Mouse (Mus musculus) heart, adult 8-10 months (tissue): ENCODE data around the gene Flywch2. TPM values are rescaled to one million over a fixed set of nuclear protein-coding genes. Genes with fewer than 3 reads are reported as not detected.

ENCODE experiments used
- DNase-seq: peaks from one replicate; pipeline ENCODE4 v3.0.0; 2022; ENCODE audit warnings: low spot score
- total RNA-seq, 4 experiments: library from RNA; stranded (reverse); gene quantifications; 2 replicates each; pipeline ENCODE4 v1.2.4; 2022

Gene Flywch2
- 1 to 10 TPM in 1 of 4 experiments, under 1 TPM in 2, not detected in 1; 0.41 to 1.2 (median 0.87) TPM for total RNA-seq

GRCm38 (mm10) chr17:23785561-23786471 is at the start of gene Flywch2:
Gene Flywch2, minus strand, starts transcription at chr17:23786081.
- DNase-seq: peak; percentile 46

DNA sequence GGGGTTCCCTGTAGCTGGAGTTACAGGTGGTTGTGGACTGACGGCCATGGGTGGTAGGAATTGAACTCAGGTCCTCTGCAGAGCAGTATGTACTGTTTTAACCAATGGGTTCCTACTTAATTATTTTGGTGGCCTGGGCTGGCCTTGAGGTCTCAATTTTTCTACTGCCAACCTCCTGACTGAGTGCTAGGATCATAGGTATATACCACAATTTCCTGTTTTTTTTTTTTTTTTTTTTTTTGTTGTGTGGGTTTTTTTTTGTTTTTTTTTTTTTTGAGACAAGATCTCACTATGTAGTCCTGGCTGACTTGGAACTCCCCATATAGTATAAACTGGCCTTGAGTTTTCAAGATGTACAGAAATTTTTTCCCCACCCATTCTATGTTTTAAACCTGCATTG is 45.3 kb upstream of the Flywch2 start:
- no peak for DNase-seq

- peak; percentile 85 for DNase-seq
These were observed 43.3 kb upstream of the Flywch2 start, which contains the start of gene Elob for GRCm38 (mm10) chr17:23829064-23829619. Gene Elob, minus strand, starts transcription at chr17:23829136.

DNA sequence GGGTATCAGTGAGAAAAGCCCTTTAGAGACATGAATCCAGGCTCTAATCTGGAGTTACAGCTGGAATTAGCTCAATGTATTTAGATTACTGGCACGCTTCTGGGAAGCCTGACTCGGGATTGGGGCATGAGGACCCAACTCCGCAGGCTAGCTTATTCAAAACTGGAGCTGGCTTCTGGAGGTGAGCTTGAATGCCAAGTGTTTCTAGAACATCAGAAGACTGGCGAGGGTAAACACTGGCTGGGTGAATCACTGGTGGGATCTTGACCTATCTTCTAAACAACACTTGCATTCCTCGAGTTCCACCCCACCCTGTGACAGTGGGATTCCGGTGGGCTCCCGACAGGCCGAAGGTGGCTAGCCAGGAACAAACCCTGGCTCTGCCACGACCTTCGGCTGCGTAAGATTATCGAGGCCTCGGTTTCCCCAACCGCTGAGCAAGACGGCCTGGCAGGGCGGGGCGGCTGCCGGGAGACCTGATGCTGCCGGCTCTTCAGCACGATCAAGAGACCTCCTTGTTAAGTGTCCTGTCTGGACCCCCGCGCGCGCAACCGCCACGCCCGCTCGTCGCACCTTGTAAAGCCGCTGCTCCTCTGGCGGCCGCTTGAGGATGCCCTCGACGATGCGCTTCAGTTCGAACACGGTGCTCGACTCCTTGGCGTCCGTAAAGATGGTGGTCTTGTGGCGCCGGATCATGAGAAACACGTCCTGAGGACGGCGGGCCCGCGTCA is 42.6 kb upstream of the Flywch2 start:
- peak; percentile 41 for DNase-seq

GRCm38 (mm10) chr17:23825591-23825990 is 39.7 kb upstream of the Flywch2 start:
- no peak for DNase-seq

DNA sequence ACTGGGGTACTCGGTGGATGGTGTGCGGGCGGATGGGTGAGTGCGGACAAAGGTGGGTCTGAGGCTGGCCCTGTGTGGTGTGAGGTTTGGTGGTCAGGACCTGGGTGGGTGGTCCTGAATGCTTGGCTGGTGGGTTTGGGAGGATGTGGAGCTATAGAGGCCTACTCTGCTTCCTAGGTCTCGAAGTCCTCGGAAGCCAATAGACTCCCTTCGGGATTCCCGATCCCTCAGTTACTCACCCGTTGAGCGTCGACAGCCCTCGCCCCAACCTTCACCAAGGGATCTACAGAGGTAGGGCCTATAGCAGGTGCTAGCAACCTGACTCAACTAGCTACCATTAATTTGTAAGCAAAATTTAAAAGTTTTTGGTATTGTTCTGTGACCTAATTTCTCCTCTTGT is 37.7 kb upstream of the Flywch2 start:
- DNase-seq: no peak

DNA sequence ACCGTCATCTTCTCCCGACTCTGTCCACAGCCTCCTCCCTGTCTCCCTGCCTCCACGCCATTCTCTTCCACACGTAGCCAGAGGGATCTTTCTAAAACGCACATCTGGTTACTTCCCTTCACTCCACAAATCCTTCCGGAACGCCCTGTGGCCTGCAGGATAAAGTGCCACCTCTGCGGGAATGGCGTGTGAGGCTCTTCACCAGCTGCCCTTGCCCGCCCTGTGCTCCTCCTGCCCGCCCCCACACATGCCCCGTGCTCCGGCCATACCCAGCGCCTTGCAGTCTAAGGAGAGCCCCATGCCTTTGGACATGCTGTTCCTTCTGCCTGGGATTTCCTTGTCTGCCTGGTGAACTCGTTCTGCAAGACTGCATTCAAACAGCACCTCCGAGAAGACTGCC is 37.1 kb upstream of the Flywch2 start:
- no peak for DNase-seq

- no peak for DNase-seq
These were observed 36.2 kb upstream of the Flywch2 start for GRCm38 (mm10) chr17:23822094-23822493.

GRCm38 (mm10) chr17:23820731-23821130 is 34.9 kb upstream of the Flywch2 start:
- no peak for DNase-seq

DNA sequence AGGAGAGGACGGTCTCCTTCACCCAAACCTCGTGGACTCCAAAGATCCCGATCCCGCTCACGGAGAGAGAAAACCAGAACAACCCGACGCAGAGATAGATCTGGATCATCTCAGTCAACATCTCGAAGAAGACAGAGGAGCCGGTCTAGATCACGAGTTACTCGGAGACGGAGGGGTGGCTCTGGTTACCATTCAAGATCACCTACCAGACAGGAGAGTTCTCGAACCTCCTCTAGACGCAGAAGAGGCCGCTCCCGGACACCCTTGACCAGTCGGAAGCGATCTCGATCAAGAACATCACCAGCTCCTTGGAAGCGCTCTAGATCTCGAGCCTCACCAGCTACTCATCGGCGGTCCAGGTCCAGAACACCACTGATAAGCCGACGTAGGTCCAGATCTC is 33.4 kb upstream of the Flywch2 start:
- no peak for DNase-seq

- no peak for DNase-seq
These were observed 32.7 kb upstream of the Flywch2 start for GRCm38 (mm10) chr17:23818579-23818978.

DNA sequence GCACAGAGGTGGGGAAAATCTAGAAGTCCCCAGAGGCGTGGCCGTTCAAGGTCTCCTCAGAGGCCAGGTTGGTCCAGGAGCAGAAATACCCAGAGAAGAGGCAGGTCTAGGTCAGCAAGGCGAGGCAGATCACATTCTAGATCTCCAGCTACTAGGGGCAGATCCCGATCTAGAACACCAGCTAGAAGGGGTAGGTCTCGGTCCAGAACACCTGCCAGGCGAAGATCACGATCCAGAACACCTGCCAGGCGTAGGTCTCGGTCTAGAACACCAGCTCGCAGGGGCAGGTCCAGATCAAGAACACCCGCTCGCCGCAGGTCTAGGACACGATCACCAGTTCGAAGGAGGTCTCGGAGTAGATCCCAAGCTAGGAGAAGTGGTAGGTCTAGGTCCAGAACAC is 29.8 kb upstream of the Flywch2 start:
- DNase-seq: no peak

- no peak for DNase-seq
These were observed 22.0 kb upstream of the Flywch2 start for GRCm38 (mm10) chr17:23807918-23808317.

DNA sequence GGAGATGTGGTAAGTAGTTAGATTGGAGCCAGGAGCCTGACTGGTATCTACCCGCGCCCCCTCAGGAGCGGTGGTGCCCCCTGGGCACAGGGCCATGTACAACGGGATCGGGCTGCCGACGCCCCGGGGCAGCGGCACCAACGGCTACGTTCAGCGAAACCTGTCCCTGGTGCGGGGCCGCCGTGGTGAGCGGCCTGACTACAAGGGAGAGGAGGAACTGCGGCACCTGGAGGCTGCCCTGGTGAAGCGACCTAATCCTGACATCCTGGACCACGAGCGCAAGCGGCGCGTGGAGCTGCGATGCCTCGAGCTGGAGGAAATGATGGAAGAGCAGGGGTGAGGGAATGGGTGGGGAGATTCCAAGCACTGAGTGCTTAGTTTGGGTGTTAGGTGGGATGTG is 21.0 kb upstream of the Flywch2 start:
- no peak for DNase-seq

DNA sequence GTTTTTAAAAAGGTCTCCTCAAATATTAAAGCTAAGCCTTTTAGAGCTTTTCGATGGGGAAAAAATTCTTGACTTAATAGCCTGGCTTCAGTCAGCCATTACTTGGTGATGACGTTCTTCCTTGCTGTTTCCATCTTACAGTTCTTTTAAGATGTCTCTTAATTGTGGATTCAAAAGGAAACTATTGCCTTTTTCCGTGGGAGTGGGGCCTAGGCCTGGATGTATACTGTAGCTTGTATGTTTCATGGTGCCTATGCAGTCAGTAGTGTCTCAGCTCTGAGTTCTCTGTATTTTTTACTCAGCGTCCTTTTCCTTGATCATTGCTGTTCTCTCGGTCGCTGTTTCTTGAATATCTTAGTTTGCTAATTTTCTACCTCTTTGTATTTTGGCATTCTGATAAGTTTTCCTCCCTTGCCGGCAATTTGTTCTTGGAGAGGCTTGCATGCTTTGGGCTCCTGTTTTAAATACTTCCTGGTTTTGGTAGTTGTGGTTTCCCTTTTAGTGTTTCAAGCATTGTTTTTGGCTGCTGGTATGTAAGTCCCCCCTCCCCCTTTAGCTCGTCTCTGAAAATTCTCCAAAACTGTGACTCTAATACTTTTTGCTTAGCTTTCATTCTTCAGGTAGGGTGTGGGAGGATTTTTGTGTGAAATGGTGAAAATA is 18.7 kb upstream of the Flywch2 start:
- no peak for DNase-seq

- DNase-seq: no peak
These were observed 17.6 kb upstream of the Flywch2 start for GRCm38 (mm10) chr17:23803366-23804041.

- peak; percentile 98 for DNase-seq
These were observed 17.0 kb upstream of the Flywch2 start for GRCm38 (mm10) chr17:23802746-23803365.

- no peak for DNase-seq
These were observed 15.7 kb upstream of the Flywch2 start for GRCm38 (mm10) chr17:23801627-23802026.

GRCm38 (mm10) chr17:23797316-23797715 is 11.4 kb upstream of the Flywch2 start:
- no peak for DNase-seq

GRCm38 (mm10) chr17:23795323-23795722 is 9.4 kb upstream of the Flywch2 start:
- no peak for DNase-seq

DNA sequence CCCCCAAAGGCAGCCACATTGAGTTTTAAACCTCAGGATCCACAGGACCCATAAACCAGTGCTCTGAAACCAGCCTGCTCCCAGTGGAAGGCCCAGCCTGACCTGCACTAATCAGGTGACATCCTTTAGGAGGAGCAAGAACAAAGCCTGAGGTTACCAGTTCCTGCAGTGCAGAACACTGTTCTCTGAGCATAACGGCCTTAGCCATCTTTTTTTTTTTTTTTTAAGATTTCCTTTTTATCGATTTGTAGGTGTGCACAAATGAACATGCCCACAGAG is 5.1 kb upstream of the Flywch2 start:
- no peak for DNase-seq
